Mouse (Mus musculus) urinary bladder, postnatal 36 days (tissue): ENCODE results near the gene Tnr.

ENCODE experiments used
- DNase-seq, 2 experiments: peaks; one replicate each; pipeline ENCODE4 v3.0.0; 2022; ENCODE audit warnings: low spot score in 2 of 2, mixed read lengths in 1 of 2

The Tnr gene

DNA sequence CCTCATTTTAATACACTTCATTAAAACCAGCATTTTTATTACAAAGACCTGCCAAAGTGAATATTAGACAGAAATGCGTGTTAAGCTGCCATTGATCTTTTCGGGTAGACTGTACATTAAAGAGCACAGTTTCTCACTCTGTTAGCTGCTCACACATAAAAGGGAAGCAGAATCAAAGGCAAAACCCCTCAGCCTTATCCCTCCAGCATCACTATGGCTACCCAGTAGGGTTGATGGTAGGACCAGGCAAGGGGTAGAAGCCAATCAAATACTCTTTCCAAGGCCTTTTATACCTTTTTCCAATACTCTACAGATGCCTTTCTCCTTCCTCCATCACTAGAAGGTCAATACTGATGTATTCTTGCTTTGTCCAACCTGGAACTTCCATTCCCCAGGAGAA lies 269.0 kb downstream of the Tnr start:
- DNase-seq: no peak

GRCm38 (mm10) chr1:159796021-159796420 lies 272.5 kb downstream of the Tnr start:
- no peak for DNase-seq

- no peak for DNase-seq
These were observed 276.8 kb downstream of the Tnr start for GRCm38 (mm10) chr1:159800366-159800765.

GRCm38 (mm10) chr1:159801753-159802152 lies 278.2 kb downstream of the Tnr start:
- no peak for DNase-seq

DNA sequence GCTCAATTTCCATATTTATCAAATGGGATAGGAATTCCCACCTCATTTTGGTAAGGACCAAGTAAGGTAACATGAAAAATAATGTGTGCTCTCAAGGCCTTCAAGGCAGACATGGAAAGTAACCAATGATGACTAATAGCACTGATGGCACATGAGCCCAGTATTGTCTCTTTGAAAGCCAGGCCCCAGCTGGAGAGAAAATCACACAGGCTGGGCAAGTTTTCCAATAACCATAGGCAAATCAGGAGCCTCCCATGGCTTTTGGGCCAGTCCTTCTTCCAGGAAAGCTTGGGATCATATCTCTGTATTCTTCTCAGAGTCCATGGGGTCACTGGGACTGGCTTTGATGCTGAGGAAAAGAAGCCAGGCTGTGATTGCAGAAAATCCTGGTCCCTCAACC lies 280.1 kb downstream of the Tnr start:
- no peak for DNase-seq

- no peak for DNase-seq
These were observed 285.9 kb downstream of the Tnr start for GRCm38 (mm10) chr1:159809493-159809892.

DNA sequence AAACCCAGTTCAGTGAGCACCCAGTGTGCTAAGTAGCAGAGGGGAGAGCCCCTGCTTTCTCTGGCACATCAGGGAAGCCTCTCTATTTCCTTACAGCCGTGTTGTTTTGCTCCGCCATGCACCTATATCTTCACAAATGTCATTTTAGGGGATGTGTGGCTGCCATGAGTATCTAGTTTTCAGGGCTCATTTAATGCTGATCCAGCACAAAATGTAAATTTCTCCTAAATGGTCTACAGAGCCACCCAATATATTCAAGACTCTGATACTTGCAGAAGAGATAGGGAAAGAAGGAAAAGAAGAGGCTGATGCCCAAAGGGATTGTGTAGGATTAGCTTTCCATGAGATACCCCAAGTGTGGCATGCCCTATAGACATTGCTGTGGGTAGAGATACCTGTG lies 288.2 kb downstream of the Tnr start:
- DNase-seq: no peak

DNA sequence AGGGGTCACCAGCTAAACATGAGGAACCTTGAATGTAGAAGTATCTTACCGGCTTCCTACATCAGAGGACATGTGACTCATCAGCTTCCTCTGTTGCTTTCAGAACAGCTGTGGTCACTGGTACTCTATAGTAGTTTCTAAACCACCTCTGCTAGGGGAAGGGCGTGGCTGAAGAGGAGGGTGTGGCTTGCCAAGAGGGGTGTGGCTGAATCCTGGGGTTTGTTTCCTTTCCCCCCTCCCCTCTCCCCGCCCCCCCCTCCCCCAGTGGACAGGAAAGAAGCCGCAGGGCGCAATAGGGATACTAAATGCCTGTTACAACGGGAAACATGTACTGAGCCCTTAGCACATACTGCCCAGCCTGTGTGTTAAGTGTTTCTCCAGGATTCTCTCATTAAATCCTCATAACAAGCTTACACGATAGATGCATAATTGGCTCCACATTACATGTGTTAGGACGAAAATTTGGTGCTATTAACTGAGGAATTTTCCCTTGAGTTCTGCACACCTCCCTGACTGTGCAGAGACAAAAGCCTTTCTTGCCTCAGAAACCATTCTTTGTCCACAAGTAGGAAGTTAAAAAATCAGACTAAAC lies 289.3 kb downstream of the Tnr start:
- no peak for DNase-seq

DNA sequence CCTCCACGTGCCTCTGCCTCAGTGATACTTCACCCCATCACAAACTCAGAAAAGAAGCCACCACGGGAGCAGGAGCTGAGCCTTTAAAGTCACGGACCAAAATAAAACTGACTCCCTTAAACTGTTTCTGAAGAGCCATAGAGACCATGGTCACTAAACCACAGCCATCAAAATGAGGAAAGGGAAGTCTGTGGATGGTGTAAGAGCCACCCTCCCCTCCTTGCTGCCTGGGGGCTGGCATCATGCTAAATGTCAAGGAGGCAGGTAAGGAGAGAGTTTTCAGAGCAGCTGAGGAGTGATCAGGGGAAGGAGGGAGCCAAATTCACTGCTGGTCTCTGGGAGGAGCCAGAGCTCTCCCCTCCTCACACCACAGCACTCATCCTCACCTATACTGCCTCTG lies 290.8 kb downstream of the Tnr start:
- DNase-seq: no peak

GRCm38 (mm10) chr1:159816614-159817371 lies 293.2 kb downstream of the Tnr start:
- DNase-seq: no peak

DNA sequence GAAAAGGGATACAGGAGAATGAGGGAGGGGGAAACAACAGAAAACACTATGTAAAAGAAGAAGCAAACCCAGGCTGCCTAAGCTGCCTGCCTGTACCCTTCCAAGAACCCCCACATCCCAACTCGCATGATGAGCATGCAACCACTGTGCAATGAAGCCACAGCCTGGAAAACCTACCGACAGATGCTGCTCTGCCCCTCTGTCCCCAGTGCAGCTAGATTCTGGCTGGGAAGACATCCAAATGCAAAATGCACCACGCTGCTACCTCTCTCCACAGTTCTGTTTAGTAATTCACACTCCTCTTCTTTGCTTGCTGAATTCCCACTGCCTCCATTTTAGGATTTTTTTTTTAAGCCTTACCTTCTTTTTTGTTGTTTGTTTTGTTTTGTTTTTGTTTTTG lies 295.9 kb downstream of the Tnr start:
- DNase-seq: no peak

DNA sequence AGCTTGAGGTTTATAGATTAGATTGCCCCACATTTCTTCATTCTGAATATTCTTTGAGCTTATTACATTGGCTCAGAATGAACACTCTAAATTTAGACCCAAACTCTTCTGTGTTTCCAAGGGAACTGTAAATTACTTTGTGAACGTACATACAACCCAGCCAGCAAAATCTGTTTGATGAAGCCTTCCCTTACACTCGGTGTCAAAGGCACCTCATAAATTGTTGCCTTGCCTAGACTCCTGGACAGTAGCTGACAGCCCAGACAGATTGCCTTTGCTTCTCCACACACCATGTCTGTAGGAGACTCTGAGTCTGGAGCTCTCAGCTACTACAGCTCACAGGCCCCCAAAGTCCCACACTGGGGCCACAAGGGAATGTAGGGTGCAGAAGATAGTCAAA lies 298.8 kb downstream of the Tnr start:
- DNase-seq: no peak

GRCm38 (mm10) chr1:159828531-159828930 lies 305.0 kb downstream of the Tnr start:
- DNase-seq: no peak

GRCm38 (mm10) chr1:159833165-159833564 lies 309.6 kb downstream of the Tnr start:
- no peak for DNase-seq

DNA sequence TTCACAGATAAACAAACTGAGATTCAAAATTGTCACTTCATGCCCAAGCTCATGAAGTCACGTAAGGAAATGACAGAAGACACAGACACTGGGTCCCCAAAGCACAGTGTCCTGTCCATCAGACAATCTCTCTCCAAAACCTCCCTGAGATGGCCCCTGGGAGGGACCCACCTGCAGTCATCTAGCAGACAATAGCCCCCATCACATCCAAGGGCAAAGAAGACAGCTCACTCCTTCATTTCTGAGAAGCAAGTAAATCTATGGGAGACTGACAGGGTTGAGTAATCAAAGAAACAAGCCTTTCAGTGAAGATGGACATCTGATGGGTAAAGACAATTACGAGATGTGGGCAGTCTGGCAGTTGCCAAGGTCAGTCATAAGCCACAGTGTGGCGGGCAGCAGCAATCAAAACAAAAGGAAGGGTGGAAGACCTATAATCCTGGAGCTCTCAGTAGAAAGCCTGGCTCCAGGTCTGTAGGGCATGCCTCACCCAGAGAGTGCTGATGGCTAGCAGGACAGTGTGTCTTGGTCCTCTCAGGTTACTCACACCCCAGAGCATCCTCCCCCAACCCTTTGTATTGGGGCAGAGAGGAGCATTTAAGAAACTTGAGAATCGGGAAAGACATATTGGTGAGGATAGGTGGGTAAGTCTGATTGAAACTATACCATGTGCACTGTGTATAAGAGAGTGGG lies 310.2 kb downstream of the Tnr start:
- no peak for DNase-seq

DNA sequence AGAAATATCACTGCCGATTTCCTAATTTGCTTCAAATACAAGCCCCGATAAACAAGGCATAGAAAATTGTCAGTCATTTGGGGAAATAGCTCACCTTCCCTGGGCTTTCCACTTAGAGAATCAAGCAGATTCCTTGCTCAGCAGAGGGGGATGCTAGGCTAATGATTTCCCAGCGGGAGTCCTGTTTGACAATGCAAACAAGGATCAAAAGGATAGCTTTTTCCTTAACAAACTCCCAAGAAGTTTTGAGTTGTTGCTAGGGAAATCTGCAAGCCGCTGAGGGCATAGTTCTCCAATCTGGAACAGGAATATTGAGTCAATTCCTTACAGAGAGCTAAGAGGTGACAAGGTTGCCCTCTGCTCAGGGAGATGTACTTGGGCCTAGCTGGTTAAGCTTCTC lies 311.6 kb downstream of the Tnr start:
- no peak for DNase-seq

- no peak for DNase-seq
These were observed 316.8 kb downstream of the Tnr start for GRCm38 (mm10) chr1:159840337-159840736.

- DNase-seq: no peak
These were observed 319.3 kb downstream of the Tnr start for GRCm38 (mm10) chr1:159842876-159843275.

- no peak for DNase-seq
These were observed 328.5 kb downstream of the Tnr start for GRCm38 (mm10) chr1:159852088-159852487.

DNA sequence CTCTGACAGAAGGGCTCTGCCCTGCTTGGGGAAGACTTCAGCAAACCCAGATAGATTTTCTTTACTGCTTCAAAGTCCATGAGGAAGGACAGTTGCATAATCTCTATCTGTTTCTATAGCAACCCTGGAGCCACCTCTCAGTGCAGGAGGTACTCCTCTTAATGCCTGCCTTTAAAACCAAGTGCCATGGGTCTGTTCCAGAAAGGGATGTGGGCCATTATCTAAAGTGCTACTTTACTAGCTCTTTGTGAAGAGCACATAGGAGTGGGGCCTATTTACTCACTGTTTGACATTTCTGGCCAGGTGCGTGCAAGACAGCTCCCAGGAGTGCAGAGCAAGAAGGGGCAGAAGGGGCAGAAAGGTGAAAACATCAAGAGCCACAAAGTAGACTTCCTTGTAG lies 330.7 kb downstream of the Tnr start:
- no peak for DNase-seq

DNA sequence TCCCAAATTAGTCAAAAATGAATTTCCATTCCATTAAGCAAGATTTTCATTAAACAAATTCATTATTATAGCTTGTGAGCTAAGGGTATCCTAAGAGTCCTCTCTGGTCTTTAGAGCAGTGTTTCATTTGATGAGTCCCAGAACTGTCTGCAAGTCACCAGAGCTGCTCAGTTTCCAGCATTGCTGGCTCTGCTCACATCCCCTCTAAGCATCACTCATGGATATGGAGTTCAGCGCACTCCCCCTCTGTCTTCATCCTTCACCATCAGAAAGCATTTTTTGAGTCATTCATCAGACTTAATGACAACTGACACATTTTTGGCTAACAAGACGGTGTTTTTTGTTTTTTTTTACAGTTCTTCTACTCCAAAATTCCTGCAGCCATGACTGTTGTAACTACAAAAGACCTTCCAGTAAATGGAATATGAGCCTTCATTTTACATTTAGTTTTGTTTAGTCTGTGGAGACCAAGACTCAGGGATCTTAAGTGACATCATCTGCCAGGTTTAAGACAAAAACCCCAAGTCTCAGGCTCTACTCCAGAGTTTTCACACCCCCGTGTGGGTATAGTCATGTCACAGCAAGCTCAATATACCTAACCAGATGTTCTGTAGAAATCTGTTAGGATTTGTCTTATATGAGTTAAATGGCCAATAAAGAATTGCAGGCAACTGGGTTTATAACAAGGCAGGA lies 338.4 kb downstream of the Tnr start:
- DNase-seq: no peak

GRCm38 (mm10) chr1:159865696-159866095 lies 342.1 kb downstream of the Tnr start:
- DNase-seq: no peak
